Mouse (Mus musculus) layer of hippocampus, postnatal 25 days (tissue): ENCODE data around the gene Snx9. TPM values are rescaled to one million over a fixed set of nuclear protein-coding genes. Genes with fewer than 3 reads are reported as not detected.

Source experiments
- DNase-seq, 2 experiments: peaks; one replicate each; pipeline ENCODE4 v3.0.0; 2022; ENCODE audit warnings: mixed read lengths in 2 of 2, low spot score in 1 of 2; ENCODE audit errors: extremely low spot score in 1 of 2
- total RNA-seq, 2 experiments: library from RNA; stranded (reverse); gene quantifications; 2 replicates each; pipeline ENCODE4 v1.2.3; 2021

The Snx9 gene
- total RNA-seq, 2 experiments from 2014 or later: 11.9 to 12.4 TPM

GRCm38 (mm10) chr17:5872506-5872905 is 31.4 kb downstream of the Snx9 start:
- peak in 1 of 2 experiments; percentile 14 for DNase-seq

GRCm38 (mm10) chr17:5874565-5874964 is 33.4 kb downstream of the Snx9 start:
- DNase-seq: no peak

GRCm38 (mm10) chr17:5877611-5878157 is 36.6 kb downstream of the Snx9 start:
- DNase-seq: no peak

- DNase-seq: no peak
Measured at GRCm38 (mm10) chr17:5878878-5879277, 37.7 kb downstream of the Snx9 start.

GRCm38 (mm10) chr17:5885474-5885873 is 44.3 kb downstream of the Snx9 start:
- peak in 1 of 2 experiments; percentile 26 for DNase-seq

GRCm38 (mm10) chr17:5886181-5886810 is 45.2 kb downstream of the Snx9 start:
- DNase-seq: no peak

GRCm38 (mm10) chr17:5886943-5887800 is 46.0 kb downstream of the Snx9 start:
- no peak for DNase-seq

GRCm38 (mm10) chr17:5890429-5890828 is 49.3 kb downstream of the Snx9 start:
- peak; percentile 67 to 93 for DNase-seq

GRCm38 (mm10) chr17:5891933-5892683 is 51.0 kb downstream of the Snx9 start:
- no peak for DNase-seq

- no peak for DNase-seq
Measured at GRCm38 (mm10) chr17:5893092-5893491, 52.0 kb downstream of the Snx9 start.

- DNase-seq: no peak
Measured at GRCm38 (mm10) chr17:5893574-5894148, 52.5 kb downstream of the Snx9 start.

- DNase-seq: no peak
Measured at GRCm38 (mm10) chr17:5896066-5896465, 54.9 kb downstream of the Snx9 start.

- no peak for DNase-seq
Measured at GRCm38 (mm10) chr17:5896607-5897006, 55.5 kb downstream of the Snx9 start.

- DNase-seq: no peak
Measured at GRCm38 (mm10) chr17:5897326-5898200, 56.4 kb downstream of the Snx9 start.

- no peak for DNase-seq
Measured at GRCm38 (mm10) chr17:5899251-5899650, 58.1 kb downstream of the Snx9 start.

GRCm38 (mm10) chr17:5901381-5901780 is 60.3 kb downstream of the Snx9 start:
- DNase-seq: no peak

- no peak for DNase-seq
Measured at GRCm38 (mm10) chr17:5903630-5904301, 62.6 kb downstream of the Snx9 start.

- DNase-seq: no peak
Measured at GRCm38 (mm10) chr17:5909681-5910080, 68.6 kb downstream of the Snx9 start.

GRCm38 (mm10) chr17:5911591-5911990 is 70.5 kb downstream of the Snx9 start:
- peak in 1 of 2 experiments; percentile 53 for DNase-seq
